Mouse (Mus musculus): ENCODE measurements around the gene Nfatc4.

DNA sequence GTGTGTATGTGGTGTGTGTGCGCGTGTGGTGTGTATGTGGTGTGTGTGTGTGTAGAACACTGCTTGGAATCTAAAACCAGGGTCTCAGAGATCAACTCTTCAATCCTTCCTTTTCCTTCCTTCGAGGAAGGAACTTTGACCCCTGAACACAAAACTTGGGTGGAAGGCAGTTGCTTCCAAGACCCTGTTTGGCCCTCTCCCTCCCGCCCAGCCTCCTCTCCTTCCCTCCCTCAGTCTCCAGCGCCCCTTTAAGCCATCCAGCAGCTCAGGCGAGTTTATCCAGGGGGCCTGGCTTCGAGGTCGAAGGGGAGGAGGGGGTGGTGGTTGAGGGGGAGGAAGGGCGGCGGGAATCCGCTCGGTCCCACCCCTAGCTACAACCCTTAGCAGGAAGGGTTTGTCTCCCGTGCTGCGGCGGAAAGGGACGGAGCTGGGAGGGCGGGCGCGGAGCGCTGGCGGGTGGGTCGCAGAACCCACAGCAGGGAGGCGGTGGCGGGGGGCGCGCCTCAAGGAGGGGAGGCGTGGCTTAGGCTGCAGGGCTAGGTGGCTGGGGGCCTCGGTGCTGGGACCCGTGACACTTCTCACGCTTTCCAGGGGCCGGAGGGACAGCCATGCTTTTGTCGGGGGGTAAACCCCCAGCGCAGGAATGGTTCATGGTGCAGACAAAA, 30.8 kb downstream of the Nfatc4 start, which contains the start of gene Nynrin:
- TF ChIP-seq CTCF (conservative IDR thresholded peaks at IDR 0.05; ENCODE audit: insufficient read depth, insufficient read length, low read depth, low read length) = no peak
- TF ChIP-seq POLR2A (IDR thresholded peaks at IDR 0.05; ENCODE audit: low read depth, low read length) = no peak

Measured in kidney, adult 2 months (tissue).